Mouse (Mus musculus) thymus, postnatal 14 days (tissue): ENCODE data around the gene Nsmce4a.
"Not testable (repeated sequence)": the region's sequence is repeated elsewhere in the genome, so short reads cannot be mapped to it uniquely, and the experiment has no call there.

Source experiments
- DNase-seq: peaks from one replicate; pipeline ENCODE4 v3.0.0; 2021

Nsmce4a gene

DNA sequence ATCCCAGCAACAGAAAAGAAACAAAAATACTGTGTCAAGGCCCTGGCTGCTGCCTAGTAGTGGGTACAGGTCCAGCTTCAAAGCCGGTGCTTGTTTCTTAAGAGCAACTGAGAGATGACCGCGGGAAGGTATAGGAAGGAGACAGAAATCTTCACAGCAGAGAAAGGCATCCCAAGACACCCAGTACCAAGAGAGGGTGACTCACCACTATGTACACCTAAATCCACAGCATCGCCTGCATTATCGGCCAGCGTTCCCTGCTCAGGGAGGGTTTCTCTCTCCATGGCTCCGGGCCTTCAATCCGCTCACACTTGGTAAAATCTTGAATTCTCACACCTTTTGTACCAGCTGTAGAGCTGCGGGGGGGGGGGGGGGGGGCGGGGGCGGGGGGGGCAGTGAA, at the start of gene Nsmce4a:
TSS of gene Nsmce4a (minus strand) at position 298 of the 400 bp plus-strand sequence.
- no peak for DNase-seq

DNA sequence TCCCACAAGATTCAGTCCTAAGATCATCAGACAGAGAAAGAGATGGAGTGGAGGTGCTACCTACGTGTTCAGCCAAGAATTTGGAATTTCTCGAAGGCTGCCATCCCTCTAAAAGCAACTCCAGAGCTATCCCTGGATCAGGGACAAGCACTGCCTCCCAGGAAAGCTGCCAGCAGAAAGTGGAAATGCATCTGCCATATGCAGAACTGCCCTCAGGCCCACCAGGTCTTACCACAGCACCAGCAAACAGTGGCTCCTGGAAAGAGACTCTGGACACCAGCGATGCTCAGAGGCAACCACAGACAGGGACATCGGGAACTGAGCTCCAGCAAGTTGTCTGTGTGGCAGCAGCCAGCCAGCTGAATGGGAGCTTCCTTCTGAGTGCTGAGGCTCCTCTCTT, 49.4 kb upstream of the Nsmce4a start:
- DNase-seq: no peak

DNA sequence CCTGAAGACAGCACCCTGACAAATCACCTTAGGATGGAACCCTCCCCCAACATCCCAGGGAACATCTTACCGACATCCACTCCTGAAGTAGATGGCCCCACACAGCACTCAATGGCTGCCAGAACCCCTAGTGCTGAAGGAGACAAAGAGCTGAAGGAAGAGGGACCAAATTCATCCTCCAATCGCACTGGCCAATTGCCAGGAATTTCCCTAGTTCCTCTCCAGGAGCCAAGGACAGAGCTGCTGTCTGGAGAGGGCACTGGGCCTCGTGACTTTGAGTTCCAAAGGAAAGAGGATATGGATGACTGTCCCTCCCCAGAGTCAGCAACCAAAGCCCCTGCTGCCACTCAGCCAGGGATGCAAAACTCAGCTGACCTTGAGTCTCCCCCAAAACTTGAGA, 49.0 kb upstream of the Nsmce4a start:
- no peak for DNase-seq

DNA sequence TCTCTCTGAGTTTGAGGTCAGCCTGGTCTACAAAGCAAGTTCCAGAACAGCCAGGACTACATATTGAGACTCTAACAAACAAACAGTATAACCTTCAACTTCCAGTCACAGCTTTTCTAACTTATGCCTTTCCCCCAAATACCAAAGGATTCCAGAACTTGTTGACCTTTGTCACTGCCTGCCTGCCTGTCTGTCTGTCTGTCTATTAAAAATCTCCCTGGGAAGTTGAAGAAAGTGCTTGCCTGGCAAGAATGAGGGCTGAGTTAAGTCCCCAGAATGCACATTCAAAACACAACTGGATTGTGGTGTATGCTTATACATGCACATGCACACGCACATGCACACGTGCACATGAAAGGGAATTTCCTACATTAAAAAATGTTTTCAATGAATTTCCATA, 48.1 kb upstream of the Nsmce4a start:
- DNase-seq: no peak

DNA sequence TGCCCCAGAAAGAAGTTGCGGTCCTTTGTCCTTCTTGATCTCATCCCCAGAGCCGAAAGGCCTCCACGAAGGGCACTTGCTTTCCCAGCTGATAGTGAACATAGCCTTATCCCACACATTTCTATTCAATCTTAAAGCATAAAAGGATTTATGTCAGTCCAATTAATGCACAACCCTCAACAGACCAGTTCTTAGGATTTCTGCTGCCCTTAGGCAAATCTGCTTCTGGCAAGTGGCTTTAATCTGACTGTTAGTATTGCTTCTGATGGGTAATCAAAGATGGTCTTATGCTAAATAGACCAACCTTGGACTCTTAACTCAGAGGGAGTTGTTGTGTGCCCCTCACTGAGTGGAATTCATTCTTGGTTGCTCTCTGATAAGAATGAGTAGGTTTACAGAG, 44.7 kb upstream of the Nsmce4a start:
- DNase-seq: no peak

DNA sequence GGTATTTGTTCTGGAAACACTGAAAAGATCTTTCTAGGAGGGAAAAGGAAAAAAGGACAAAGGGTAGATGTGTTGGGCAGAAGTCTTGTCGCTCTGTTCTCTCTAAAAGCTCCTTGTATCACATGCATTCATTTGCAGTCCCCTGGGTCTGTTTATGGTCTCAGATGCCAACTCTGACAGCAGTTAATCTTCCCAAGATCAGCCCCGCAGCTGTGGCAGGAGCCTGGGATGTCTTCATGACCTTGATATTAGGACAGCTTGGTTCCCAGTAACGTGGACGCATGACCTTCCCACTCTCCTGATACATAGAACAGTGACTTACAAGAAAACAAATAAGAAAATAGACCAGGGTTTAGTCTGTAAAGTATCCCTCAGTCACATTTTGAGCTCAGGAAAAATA, 41.1 kb upstream of the Nsmce4a start:
- no peak for DNase-seq

DNA sequence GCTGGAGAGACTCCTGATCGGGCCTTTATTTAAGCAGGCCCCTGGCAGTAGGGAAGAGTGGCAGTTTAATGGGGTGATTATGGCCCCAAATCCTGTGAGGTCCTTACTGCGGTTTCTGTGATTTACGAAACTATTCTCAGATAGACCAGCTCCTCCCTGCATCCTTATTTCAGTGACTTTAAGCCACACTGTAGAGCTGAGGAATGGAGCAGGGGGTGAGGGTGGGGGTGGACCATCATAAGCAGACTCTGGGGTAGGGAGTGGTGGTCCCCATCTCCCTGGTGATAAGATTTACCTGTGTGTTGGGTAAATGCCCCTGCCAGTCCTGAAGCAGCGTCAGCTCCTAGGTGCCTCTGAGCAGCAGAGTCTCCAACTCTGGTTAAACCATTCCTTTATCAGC, 34.0 kb upstream of the Nsmce4a start:
- no peak for DNase-seq

DNA sequence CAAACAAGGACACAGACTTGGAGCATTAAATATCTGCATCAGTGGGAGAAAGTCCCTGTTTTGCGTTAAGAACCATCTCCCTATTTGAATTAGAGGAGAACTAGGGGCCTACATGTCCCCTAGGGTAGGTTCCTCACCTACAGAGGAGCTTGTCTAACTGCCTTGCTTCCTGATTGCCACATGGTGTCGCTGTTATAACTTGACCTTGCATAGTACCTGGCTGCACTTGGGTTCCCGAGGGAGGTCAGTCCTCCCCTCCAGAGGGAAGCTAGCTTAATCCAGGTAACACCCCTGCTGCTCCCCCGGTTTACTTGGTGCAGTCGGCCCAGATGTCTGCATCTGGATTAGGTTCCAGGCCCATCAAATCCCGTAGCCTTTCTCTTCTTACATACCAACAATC, 32.2 kb upstream of the Nsmce4a start:
- peak; percentile 21 for DNase-seq

DNA sequence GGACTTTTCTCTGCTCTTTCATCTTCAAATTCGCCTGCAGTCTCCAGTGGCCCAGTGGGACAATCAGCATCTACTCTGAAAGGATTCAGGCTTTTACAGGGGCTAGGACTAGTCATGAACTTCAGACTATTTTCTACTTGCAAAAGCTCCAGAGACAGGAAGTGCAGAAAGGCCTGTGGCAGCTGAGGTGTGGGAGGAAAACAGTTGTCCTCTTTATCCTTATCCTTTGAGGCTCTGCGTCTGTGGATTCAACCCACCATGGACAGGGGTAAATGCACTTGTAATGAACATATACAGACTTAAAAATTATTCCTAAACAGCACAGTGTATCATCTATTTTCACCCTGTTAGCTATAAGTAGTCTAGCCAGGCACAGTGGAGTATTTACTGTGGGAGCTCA, 31.5 kb upstream of the Nsmce4a start:
- no peak for DNase-seq

DNA sequence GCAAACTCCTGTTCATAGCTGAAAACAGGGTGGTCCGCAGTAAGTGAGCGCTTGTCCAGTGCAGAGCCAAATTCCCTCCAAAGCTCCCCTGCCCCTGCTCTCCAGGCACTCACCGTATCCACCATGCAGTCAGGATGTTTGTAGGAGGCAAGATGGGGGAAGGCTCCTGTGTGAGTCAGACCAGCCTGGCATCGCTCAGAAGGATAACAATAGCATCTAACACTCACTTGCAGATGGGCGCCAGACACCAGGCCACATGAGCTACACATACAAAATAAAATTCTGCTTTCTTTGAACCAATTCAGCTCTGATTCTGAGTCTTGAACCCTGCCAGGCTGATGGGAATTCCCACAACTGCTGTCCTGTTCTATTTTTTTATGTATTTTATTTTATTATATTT, 30.6 kb upstream of the Nsmce4a start:
- no peak for DNase-seq

DNA sequence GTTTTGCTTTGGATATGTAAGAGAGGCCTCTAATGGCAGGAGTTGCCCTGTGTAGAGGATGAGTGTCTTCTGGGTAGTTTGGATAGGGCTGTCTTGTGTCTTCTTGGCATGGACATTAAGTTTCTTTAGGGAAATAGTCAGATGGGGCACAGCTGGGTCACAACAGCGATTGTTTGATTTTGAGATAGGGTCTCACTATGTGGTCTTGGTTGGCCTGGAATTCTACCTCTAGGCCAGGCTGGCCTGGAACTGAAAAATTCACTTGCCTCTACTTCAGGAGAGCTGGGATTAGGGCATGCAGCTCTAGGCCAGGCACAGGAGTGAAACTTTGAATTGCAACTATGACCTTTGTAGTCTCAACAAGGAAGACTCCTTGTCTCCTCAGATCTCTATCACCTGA, 29.9 kb upstream of the Nsmce4a start:
- DNase-seq: no peak

DNA sequence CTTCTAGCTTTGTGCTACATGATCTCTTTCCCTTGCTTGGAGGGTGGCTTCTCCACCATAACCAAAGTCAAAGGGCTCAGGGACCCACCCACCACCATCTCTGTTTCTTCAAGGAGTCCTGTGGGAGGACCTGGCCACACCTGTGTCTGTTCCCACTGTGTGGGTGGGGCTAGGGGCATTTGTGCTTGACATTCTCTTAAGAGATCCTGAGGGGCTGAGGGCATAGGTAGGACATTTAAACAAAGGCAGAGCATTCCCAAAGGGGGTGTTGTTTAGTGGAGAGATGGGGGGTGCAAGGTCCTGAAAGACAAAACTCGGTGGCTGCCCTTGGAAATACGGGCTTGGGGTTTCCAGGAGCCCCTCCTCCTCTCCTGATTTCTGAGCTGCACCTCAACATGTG, 27.6 kb upstream of the Nsmce4a start:
- no peak for DNase-seq

DNA sequence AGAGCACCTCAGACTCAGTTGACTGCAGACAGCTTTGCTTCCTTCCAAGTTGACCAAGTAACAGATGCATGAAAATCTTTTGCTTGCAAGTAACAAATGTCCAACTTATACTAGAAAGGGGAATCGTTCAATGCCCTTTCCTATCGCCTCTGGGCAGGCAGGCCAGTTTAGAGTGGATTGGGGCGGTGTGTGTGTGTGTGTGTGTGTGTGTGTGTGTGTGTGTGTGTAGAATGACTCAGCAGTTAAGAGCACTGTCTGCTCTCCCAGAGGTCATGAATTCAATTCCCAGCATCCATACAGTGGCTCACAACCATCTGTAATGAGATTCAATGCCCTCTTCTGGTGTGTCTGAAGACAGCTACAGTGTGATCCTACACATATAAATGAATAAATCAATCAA, 27.2 kb upstream of the Nsmce4a start:
- no peak for DNase-seq

DNA sequence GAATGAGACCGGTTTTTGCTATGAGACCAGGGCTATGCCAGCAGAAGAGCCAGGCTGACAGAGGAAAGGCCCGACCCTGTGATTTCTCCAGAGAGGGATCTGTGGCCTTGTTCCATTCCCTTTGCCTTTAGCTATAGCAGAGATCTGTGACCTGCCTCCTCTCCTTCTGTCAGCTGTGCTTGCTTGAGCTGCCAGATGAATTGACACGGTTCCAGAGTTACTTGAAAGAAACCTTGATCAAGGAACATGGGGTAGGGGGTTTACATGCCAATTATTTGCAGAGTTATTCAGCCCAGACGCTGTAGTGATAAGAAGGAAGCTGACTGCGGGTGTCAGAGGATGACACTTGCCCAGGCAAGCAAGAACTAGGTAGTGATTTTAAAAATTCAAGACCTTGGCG, 24.6 kb upstream of the Nsmce4a start:
- no peak for DNase-seq

DNA sequence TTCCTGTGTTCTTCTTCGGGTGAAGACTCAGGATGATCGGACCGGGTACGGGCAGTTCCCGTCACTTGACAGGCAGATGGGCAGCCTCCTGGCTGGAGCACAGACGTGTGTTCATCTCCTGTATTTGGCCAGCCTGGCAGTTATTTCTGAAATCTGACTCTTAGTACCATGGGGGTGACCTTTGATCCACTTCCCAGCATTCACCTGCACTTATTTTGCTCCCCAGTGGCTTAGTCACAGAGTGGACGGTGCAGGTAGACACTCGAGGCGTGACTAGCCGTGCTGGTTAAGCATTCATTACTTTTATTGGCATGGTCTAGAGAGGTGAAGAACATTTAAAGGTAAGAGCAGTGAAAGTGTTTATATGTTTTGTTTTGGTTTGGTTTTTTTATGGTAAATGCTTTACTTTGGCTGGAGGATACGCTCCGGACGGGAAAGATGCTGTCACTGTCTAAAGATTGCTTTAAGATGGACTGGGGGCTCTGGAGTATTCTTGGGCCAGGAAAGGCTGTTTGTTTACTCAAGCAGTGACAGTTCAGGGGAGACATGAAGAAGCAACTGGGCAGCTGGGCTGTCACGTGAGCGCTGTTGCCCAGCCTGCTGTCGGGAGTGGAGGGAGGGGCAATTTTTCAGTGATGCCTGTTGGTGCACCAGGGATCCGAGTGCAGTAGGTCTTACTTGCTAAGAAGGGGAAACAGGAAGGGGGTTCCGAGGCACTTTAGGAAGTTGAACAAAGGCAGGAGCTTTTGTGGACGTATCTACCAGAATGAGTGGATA, 23.3 kb upstream of the Nsmce4a start:
- not testable (repeated sequence) for DNase-seq

DNA sequence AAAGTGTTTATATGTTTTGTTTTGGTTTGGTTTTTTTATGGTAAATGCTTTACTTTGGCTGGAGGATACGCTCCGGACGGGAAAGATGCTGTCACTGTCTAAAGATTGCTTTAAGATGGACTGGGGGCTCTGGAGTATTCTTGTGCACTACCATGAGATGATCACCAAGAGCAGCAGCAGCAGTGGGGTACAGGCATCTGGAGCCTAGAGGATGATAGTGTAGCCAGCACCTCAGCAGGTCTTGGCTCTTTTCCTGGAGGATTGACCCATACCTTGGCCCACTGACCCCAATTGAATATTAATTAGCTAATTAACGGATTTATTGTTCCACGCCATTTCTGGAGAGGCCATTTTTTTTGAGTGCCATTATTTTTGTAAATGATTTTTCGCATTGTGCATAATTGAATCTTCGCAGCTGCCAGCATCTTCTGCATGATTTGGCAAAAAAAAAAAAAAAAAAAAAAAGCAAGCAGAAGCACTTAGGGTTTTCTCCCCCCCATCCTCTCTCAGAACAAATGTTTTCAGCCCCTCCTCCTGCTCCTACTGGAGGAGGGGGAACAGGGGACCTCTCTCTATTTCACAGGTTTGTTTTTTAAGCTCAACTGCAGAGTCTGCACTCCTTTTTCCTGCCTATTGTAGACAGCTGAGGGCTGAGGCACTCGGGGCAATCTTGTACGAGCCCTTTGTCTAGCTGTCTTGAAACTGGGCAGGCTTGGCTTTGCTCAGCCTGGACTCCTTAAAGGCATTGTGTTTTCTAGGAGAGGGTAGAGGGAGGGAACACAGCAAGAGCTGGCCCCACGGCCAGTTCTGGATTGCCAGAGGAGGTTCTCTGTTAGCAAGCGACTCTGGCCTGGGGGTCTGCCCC, 20.7 kb upstream of the Nsmce4a start:
- not testable (repeated sequence) for DNase-seq

DNA sequence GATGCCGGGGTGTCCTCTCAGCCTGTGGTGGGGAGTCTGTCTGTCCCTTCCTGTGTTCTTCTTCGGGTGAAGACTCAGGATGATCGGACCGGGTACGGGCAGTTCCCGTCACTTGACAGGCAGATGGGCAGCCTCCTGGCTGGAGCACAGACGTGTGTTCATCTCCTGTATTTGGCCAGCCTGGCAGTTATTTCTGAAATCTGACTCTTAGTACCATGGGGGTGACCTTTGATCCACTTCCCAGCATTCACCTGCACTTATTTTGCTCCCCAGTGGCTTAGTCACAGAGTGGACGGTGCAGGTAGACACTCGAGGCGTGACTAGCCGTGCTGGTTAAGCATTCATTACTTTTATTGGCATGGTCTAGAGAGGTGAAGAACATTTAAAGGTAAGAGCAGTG, 20.1 kb upstream of the Nsmce4a start:
- not testable (repeated sequence) for DNase-seq

DNA sequence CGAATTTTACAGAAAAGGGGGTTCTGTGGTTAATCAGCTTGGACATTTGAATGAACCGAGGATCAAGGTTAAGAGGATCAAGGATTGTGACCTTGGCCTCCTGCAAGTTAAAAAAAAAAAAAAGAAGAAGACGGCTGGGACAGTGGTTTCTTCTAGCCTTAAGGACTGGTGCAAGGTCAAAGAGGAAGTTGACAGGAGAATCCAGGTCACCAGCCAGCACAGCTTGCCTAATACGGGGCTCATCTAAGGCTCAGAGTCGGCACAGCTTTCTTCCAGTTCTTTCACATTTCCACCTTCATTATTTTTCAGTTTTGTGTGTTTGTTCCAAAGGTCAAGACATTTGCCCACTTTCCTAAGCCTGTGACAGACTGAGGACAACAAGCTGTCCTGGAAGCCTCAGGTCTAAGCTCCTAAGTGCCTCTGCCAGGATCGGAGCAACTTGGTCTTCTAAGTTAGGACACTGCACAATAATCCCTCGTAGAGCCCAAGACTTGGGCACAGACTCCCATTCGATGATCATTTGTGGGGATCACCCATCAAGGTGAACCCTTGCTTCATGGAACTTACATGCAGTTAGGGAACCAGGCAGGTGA, 18.0 kb upstream of the Nsmce4a start:
- DNase-seq: no peak

DNA sequence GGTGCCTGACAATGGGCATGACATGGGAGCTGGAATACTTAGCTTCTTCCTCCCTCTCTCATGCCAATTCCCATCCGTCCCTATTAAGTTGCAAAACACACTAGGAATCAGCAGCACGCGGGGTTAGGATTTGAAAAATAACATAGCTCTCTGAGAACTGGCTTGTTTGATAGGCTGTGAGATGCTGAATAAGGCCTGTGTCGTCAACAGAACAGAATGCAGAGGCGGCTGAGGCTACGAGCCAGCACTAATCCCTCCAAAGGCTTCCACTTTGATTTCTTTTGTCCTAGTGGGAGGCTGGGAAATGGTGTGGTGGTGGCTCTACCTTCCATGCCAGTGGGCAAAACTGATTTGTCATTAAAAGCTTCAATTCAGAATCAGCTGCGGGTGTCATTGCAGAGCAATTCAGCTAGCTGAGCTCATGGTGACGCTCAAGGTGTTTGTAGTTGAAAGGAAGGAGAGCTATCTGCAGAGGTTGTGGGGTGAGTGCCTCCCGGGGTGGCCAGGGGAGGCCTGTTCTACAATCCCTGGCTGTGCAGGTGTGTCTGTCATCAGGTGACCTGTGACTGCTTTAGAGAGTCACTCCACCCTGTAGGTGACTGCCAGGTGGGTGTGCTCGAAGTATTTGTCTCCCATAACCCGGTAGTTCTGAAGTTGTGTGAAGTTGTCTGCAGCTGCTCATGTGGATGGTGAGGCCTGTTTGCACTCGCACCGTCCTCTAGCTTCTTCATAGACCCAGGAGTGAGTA, 17.3 kb upstream of the Nsmce4a start:
- DNase-seq: no peak

DNA sequence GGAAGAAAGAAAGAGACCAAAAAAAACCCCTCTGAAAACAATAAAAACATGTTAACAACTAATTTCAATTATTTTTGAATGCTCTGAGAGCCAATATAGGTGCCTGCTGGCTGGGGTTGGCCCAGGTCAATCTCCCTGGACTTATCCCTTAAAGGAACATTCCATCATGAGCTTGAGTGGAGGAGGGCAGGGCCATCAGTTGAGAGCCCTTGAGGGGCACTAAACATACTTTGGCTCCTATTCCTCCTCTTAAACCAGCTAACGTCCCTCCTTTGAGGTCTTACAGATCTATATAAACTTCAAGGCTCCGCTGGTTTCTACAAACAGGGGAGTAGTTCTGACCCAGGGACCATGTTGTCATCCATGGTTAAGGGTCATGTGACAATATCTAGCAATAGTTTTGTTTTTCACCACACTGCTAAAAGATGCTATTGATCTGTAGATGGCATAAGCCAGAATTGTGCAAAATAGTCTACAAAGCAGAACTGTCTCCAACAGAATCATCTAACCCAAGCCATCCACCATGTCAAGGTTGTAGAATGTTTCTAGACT, 13.7 kb upstream of the Nsmce4a start:
- DNase-seq: no peak

DNA sequence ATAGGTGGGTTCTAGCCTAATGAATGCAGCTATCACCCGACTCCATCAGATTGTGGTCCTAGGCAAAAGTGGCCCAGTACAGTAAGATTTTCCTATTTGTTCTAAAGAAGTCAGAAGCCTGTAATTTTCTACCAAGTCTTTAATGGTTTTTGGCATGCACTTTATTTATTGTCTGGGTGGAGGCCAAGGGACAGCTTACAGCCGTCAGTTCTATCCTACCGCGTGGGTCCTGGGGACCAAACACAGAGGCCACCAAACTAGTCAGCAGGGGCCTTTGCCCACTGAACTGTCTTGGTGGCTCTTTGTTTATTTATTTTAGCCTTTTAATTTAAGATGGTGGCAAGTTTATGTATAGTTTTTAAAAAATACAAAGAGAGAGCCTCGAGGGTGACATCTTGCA, 5.7 kb upstream of the Nsmce4a start:
- no peak for DNase-seq

DNA sequence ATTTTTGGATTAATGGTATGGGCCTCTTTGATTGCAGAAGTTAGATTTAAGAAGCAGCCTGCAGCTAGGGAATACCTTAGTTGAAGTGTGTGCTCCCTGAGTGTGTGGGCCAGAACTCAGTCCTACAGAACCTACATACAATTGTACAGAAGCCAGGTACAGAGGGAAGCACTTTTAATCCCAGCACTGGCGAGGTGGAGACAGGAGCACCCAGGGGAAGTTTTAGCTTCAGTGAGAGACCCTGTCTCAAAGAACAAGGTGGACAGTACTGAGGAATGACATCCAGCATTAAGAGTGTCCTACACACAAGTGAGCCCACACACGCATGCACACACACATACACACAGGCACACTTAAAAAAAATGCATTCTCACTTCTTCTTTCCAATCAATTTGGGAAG, 5.1 kb upstream of the Nsmce4a start:
- DNase-seq: no peak
